Mouse (Mus musculus) myocyte (in vitro differentiated cells): ENCODE measurements around the gene Tubg2.

Experiments used
- E2F4 ChIP-seq: IDR thresholded peaks from one replicate; pipeline ENCODE4 v1.6.1; 2011; ENCODE audit warnings: mild to moderate bottlenecking, control low read depth, moderate library complexity; ENCODE audit not compliant: insufficient read depth
- MAX ChIP-seq: IDR thresholded peaks from one replicate; pipeline ENCODE4 v1.6.1; 2011; ENCODE audit warnings: low read depth, mild to moderate bottlenecking, control low read depth
- MYOD1 ChIP-seq, 3 experiments: IDR thresholded peaks; one replicate each; pipeline ENCODE4 v1.6.1; 2011; ENCODE audit warnings: control low read depth in 2 of 3, low read depth in 2 of 3, mild to moderate bottlenecking in 2 of 3, moderate library complexity in 1 of 3; ENCODE audit not compliant: insufficient read length in 2 of 3, control insufficient read depth in 1 of 3
- POLR2A ChIP-seq: IDR thresholded peaks from one replicate; pipeline ENCODE4 v1.6.1; 2011; ENCODE audit warnings: low read depth, mild to moderate bottlenecking, control low read depth, moderate library complexity; ENCODE audit not compliant: insufficient read length
- POLR2AphosphoS2 ChIP-seq: IDR thresholded peaks from one replicate; pipeline ENCODE4 v1.6.1; 2011; ENCODE audit warnings: low read depth, control low read depth; ENCODE audit not compliant: insufficient read length
- USF1 ChIP-seq: IDR thresholded peaks from one replicate; pipeline ENCODE4 v1.6.1; 2011; ENCODE audit warnings: low read depth, mild to moderate bottlenecking, control low read depth, moderate library complexity

DNA sequence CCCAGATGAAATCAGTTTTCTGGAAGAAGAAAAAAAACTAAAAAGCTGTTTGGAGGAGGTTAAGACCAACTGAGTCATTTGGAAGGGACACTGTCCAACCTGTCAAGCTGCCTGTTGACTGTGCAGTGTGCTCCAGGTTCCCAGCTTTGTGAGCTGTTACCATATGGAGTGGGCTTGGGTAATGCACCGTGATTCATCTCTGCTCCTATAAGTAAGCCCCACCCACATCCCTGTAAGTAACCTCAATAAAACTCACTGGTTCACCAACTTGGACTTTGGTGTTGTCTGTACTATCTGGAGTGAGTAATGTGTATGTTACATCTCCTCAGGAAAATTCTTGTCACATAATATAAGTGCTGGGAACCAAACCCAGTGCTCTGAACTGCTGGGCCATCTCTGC lies 2.9 kb upstream of the Tubg2 start:
- no peak for TF ChIP-seq USF1
- no peak for TF ChIP-seq POLR2A
- no peak for TF ChIP-seq MYOD1 (IDR thresholded peaks at IDR 0.05; ENCODE audit: control insufficient read depth in 1 of 3, insufficient read length in 2 of 3, low read depth in 2 of 3)
- no peak for TF ChIP-seq MAX
- no peak for TF ChIP-seq POLR2AphosphoS2
- no peak for TF ChIP-seq E2F4
